Mouse (Mus musculus): ENCODE results near the gene Mcemp1. TPM values are rescaled to one million over a fixed set of nuclear protein-coding genes. Genes with fewer than 3 reads are reported as not detected.

Mcemp1 gene
- polyA plus RNA-seq, 1 experiment, result not detected

DNA sequence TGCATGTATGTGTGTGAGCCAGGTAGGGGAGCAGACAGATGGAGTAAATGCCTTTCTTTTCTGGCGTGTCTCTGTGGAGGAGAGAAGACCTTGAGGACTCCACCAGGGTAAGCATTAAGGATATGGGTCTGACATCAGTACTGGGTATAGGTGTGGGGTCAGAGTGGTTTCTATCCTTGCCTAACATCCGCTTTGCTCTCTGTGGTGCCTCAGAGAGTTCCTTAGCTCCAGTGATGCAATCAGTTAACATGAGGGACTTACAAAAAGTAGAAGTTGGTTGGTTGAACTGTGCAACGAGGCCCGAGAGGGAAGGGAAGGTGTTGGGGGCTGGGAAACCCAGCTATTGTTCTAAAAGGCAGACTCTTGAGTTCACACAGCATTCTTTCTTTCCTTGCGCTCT lies 1.1 kb upstream of the Mcemp1 start:
- TF ChIP-seq POLR2A (IDR thresholded peaks at IDR 0.05; ENCODE audit: low read depth, low read length), result no peak
- TF ChIP-seq CTCF (IDR thresholded peaks at IDR 0.05; ENCODE audit: borderline replicate concordance, insufficient read depth, low read length), result no peak
- Histone ChIP-seq H3K27ac (ENCODE audit: insufficient read depth, low read length) (no peak overlapping the region), H3K4me3 (ENCODE audit: insufficient read depth, low read length) (no peak overlapping the region), H3K4me1 (ENCODE audit: control insufficient read depth, insufficient read depth, low read length) (no peaks in the 10 kb centered on the region)

DNA sequence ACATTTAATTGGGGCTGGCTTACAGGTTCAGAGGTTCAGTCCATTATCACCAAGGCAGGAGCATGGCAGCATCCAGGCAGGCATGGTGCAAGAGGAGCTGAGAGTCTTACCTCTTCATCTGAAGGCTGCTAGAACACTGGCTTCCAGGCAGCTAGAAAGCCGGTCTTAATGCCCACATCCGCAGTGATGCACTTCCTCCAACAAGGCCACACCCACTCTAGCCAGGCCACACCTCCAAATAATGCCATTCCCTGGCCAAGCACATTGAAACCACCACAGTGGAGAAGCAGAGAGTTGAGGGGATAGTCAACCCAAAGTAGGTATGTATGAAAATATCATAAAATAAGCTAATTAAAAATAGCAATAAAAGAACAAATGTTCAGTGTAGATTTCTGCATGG lies 4.8 kb downstream of the Mcemp1 start:
- Histone ChIP-seq H3K4me3 (ENCODE audit: insufficient read depth, low read length) (no peak overlapping the region), H3K4me1 (ENCODE audit: control insufficient read depth, insufficient read depth, low read length) (no peaks in the 10 kb centered on the region), H3K27ac (ENCODE audit: insufficient read depth, low read length) (no peak overlapping the region)
- no peak for TF ChIP-seq CTCF (IDR thresholded peaks at IDR 0.05; ENCODE audit: borderline replicate concordance, insufficient read depth, low read length)
- TF ChIP-seq POLR2A (IDR thresholded peaks at IDR 0.05; ENCODE audit: low read depth, low read length), result no peak

DNA sequence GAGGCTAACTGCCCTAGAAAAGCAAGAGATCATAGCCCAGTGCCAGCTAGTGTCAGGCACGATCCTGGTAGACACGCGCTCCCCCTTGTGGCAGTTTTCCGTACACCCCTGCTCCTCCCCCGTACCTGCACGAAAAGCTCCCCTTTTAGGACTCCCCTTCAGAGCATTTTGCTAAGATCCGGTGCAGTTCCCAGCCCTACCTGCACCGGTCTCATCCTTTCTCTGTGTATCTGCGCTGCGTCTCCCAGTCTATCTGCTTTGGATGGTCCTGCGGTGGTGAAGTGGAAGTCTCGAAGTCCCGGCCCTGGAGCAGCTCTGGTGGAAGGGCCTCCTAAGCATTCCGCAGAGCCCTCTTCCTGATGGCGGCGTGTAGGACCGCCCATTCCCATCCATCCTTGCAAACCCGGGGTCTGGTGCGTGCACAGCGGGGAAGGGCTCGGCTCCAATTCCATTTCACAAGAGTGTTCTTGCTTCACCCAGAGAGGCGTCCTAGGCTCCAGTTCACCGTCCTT lies 6.5 kb downstream of the Mcemp1 start, which contains the start of gene Fcor:
Gene Fcor, minus strand, starts transcription at position 383 of the 512 bp plus-strand sequence.
- Histone ChIP-seq H3K4me3 (ENCODE audit: insufficient read depth, low read length) (peak within 1 kb of the TSS; percentile 54), H3K27ac (ENCODE audit: insufficient read depth, low read length) (no peak within 1 kb of the TSS), H3K4me1 (ENCODE audit: control insufficient read depth, insufficient read depth, low read length) (no peaks in the 10 kb centered on the region)
- TF ChIP-seq CTCF (IDR thresholded peaks at IDR 0.05; ENCODE audit: borderline replicate concordance, insufficient read depth, low read length) (peak; percentile 98), POLR2A (IDR thresholded peaks at IDR 0.05; ENCODE audit: low read depth, low read length) (peak; percentile 79)

DNA sequence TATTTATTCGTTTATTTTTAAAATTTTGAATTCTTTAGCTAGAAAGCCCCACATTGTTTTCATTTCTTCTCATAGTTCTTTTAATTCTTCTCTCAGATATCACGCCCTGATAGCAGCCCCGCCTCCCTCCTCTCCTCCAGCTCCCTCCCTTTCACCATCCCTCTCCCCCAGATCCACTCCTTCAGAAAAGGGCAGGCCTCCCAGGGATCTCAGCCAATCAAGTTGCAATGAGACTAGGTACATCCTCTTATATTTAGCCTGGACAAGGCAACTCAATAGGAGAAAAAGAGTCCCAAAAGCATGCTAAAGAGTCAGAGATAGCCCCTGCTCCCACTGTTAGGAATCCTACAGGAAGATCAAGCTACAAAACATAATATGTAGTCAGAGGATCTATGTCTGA lies 9.1 kb downstream of the Mcemp1 start:
- TF ChIP-seq POLR2A (IDR thresholded peaks at IDR 0.05; ENCODE audit: low read depth, low read length) (no peak), CTCF (IDR thresholded peaks at IDR 0.05; ENCODE audit: borderline replicate concordance, insufficient read depth, low read length) (no peak)
- Histone ChIP-seq H3K4me3 (ENCODE audit: insufficient read depth, low read length) (no peak overlapping the region), H3K4me1 (ENCODE audit: control insufficient read depth, insufficient read depth, low read length) (no peaks in the 10 kb centered on the region), H3K27ac (ENCODE audit: insufficient read depth, low read length) (no peak overlapping the region)

DNA sequence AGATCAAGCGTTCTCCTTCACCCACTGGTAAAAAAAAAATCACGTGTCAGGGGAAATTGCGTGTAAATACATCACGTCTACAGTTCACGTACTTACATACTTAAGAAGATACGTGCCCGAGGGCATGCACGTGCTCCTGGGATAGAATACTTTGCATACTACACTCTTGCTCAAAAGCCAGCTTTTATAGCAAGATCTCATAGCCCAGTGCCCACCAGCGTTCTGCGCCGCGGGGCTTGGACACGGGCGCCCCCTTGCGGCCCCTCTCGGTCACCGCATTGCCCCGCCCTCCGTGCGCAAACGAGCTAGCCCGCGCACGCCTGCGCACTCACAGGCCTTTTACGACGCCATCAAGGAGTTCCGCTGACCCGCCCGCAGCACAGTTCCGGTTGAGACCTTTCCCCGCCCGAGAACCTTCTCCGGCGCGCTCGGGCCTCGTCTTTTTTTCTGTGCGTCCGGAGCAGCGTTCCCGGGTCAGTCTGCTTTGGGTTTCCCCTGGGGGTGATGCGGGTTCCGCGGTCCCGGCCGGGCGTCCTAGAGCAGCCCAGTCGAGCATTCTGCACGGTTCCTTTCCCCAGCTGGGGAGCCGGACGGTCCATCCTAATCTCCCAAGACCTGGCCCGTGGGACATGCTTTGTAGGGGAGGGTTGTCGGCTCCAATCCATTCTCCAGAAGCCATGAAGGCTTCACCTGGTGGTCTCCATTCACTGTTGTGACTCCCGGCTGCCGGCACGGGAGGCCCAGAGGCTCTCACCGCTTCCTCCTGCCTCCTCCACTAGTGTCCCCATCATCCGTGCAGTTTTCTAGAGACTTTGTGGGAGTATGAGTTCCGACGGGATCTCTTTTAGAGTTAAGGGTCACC lies 10.8 kb downstream of the Mcemp1 start, which contains the start of gene Trappc5:
Gene Trappc5, plus strand, starts transcription at position 169 of the 862 bp plus-strand sequence.
- H3K4me3 ChIP-seq (ENCODE audit: insufficient read depth, low read length), result peak within 1 kb of the TSS; percentile 88
- peak; percentile 77 for TF ChIP-seq CTCF (IDR thresholded peaks at IDR 0.05; ENCODE audit: borderline replicate concordance, insufficient read depth, low read length)
- TF ChIP-seq POLR2A (IDR thresholded peaks at IDR 0.05; ENCODE audit: low read depth, low read length), result peak; percentile 68
- H3K4me1 ChIP-seq (ENCODE audit: control insufficient read depth, insufficient read depth, low read length), result no peaks in the 10 kb centered on the region
- peak within 1 kb of the TSS; percentile 77 for H3K27ac ChIP-seq (ENCODE audit: insufficient read depth, low read length)

DNA sequence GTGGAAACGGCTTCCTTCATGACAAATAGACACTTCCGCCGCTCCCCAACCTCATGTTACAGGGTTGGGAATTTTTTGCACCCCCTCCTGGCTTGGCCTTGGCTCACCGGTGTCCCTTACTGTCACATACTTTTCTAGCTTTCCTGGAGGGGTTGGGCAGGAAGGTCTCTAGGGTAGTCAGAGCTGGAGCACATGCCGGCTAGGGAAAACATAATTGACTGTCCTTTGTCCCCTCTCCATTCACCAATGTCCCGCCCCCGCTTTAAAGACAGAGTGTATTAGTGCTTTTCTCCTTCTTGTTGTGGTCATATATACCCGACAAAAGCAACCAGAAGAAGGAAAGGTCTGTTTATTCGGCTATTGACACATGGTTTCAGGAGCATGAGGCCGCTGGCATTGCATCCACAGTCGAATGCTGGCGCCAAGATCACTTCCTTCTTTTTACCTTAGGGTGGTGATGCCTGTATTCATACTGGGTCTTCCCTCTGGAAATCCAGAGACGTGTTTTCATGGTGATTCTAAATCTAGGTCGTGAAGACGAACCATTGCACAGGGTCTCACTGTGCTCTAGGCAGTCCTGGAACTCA lies 11.5 kb downstream of the Mcemp1 start:
- Histone ChIP-seq H3K27ac (ENCODE audit: insufficient read depth, low read length) (peak overlapping the region; percentile 77), H3K4me1 (ENCODE audit: control insufficient read depth, insufficient read depth, low read length) (no peaks in the 10 kb centered on the region), H3K4me3 (ENCODE audit: insufficient read depth, low read length) (peak overlapping the region; percentile 88)
- TF ChIP-seq POLR2A (IDR thresholded peaks at IDR 0.05; ENCODE audit: low read depth, low read length) (no peak), CTCF (IDR thresholded peaks at IDR 0.05; ENCODE audit: borderline replicate concordance, insufficient read depth, low read length) (no peak)

DNA sequence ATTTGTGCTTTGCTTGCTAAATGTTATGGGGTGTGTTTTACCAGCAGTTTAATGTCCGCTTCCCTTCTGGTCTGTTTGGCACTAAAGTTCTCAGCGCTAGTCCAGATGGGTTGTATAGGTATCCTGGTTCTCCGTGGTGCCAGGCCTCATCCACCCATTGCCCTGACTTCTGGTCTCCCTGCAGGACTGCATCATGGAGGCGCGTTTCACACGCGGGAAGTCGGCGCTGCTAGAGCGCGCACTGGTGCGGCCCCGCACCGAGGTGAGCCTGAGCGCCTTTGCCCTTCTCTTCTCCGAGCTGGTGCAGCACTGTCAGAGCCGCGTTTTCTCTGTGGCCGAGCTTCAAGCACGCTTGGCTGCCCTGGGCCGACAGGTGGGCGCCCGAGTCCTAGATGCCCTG lies 13.3 kb downstream of the Mcemp1 start:
- H3K4me1 ChIP-seq (ENCODE audit: control insufficient read depth, insufficient read depth, low read length), result no peaks in the 10 kb centered on the region
- H3K4me3 ChIP-seq (ENCODE audit: insufficient read depth, low read length), result no peak overlapping the region
- TF ChIP-seq CTCF (IDR thresholded peaks at IDR 0.05; ENCODE audit: borderline replicate concordance, insufficient read depth, low read length) (no peak), POLR2A (IDR thresholded peaks at IDR 0.05; ENCODE audit: low read depth, low read length) (no peak)
- no peak overlapping the region for H3K27ac ChIP-seq (ENCODE audit: insufficient read depth, low read length)

DNA sequence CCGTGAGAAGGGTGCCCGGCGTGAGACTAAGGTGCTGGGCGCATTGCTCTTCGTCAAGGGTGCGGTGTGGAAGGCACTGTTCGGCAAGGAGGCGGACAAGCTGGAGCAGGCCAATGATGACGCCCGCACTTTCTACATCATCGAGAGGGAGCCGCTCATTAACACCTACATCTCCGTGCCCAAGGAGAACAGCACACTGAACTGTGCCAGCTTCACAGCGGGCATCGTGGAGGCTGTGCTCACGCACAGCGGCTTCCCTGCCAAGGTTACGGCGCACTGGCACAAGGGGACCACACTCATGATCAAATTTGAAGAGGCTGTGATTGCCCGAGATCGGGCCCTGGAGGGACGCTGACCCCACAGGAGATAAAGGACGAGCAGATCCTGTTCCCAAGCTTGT lies 13.7 kb downstream of the Mcemp1 start:
- Histone ChIP-seq H3K27ac (ENCODE audit: insufficient read depth, low read length) (no peak overlapping the region), H3K4me1 (ENCODE audit: control insufficient read depth, insufficient read depth, low read length) (no peaks in the 10 kb centered on the region), H3K4me3 (ENCODE audit: insufficient read depth, low read length) (no peak overlapping the region)
- no peak for TF ChIP-seq POLR2A (IDR thresholded peaks at IDR 0.05; ENCODE audit: low read depth, low read length)

DNA sequence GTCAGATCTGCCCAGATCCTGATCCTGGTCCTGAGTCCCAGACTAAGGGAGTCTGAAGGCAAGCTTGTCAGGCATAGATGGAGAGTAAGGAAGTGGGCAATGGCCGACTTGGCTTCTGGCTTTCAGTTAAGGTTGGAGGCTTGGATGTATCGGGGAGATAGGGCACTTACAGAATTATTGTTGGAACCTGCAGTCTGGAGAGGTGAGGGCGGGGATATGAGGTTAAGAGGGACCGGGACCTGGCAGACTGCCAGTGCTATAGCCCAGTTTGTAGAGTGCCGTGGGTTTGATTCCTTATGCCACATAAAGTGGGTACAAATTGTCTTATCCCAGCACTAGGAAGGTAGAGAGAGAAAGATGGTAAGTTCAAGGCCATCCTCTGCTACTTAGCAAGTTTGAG lies 14.1 kb downstream of the Mcemp1 start:
- H3K27ac ChIP-seq (ENCODE audit: insufficient read depth, low read length), result no peak overlapping the region
- H3K4me3 ChIP-seq (ENCODE audit: insufficient read depth, low read length), result no peak overlapping the region
- H3K4me1 ChIP-seq (ENCODE audit: control insufficient read depth, insufficient read depth, low read length), result no peaks in the 10 kb centered on the region
- no peak for TF ChIP-seq CTCF (IDR thresholded peaks at IDR 0.05; ENCODE audit: borderline replicate concordance, insufficient read depth, low read length)
- no peak for TF ChIP-seq POLR2A (IDR thresholded peaks at IDR 0.05; ENCODE audit: low read depth, low read length)

DNA sequence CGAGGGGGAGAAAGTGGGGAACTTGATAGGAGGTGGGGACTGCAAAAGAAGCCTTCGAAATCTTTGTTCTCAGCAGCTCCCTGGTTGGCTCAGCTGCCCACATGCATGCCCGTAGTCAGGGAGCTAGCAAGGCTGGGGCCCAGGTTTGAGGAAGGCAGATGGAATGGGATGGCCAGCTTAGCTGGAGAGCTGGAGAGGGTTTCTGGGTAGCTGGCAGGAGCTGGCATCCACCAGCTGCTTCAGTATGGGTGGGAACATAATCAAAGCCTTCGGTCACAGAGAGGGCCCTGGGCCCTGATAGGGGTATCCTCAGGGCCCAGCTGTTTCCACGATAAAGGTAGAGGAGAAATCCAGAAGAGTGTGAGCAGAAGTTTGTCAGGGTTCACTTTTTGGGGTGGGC lies 16.9 kb downstream of the Mcemp1 start:
- H3K27ac ChIP-seq (ENCODE audit: insufficient read depth, low read length), result no peak overlapping the region
- no peak overlapping the region for H3K4me3 ChIP-seq (ENCODE audit: insufficient read depth, low read length)
- H3K4me1 ChIP-seq (ENCODE audit: control insufficient read depth, insufficient read depth, low read length), result no peaks in the 10 kb centered on the region
- TF ChIP-seq CTCF (IDR thresholded peaks at IDR 0.05; ENCODE audit: borderline replicate concordance, insufficient read depth, low read length) (no peak), POLR2A (IDR thresholded peaks at IDR 0.05; ENCODE audit: low read depth, low read length) (no peak)

Data from embryonic fibroblast, embryonic 13.5 days (primary cell).